In the genomic region with DNA sequence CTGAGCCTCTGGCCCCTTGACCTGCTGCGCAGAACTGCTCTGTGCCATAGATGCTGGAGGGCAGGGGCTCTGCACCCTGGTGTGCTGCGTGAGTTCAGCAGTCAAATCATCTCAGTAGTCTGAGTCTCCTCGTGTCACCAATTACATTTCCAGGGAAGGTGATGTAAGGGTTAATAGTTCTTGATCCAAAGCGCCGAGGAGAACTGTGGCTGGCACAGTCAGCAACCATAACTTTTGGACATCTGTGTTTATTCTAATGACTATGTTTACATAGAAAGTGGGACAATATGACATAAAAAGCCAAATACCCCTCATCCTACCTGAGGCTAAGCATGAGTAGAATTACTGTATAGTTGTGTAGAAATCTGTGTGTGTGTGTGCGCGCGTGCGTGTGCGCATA, we compare ENCODE assay signal across 18 mouse cellular contexts. TPM values are rescaled to one million over a fixed set of nuclear protein-coding genes. Genes with fewer than 3 reads are reported as not detected.
DNase-seq lines count a peak whose midpoint lies in the region; ATAC-seq and TF ChIP-seq lines count a peak whose summit lies in the region.
"Had no signal": no experiment of that assay in that cellular context is flagged by ENCODE, and none has a peak within 500 bp of the region (broad histone marks: within the 10 kb centered on the region; RNA-seq: fewer than 3 reads in every experiment).

No protein-coding gene starts in this region.

- H3K9me3 ChIP-seq in forebrain, embryonic 12.5 days = peaks cover 5% of the 10 kb centered on the region; the same call in 1 of the 2 replicates
- H3K9me3 ChIP-seq in forebrain, postnatal 0 days (ENCODE audit: low read length) = no peaks in the 10 kb centered on the region
- H3K9me3 ChIP-seq in embryonic facial prominence, embryonic 14.5 days (ENCODE audit: control insufficient read depth, low read length) = no peaks in the 10 kb centered on the region
- no peaks in the 10 kb centered on the region for H3K9me3 ChIP-seq in hindbrain, embryonic 15.5 days
- H3K9me3 ChIP-seq in neural tube, embryonic 14.5 days (ENCODE audit: control insufficient read depth, low read length) = no peaks in the 10 kb centered on the region
- H3K9me3 ChIP-seq: limb, embryonic 10.5 days; stomach, embryonic 15.5 days had no signal

- no peak overlapping the region for H3K4me2 ChIP-seq in forebrain, embryonic 12.5 days
- no peak overlapping the region for H3K4me2 ChIP-seq in forebrain, postnatal 0 days (ENCODE audit: low read depth)
- H3K4me2 ChIP-seq in embryonic facial prominence, embryonic 14.5 days (ENCODE audit: low read depth, low read length) = no peak overlapping the region
- peak overlapping the region; percentile 40 for H3K4me2 ChIP-seq in hindbrain, embryonic 15.5 days
- H3K4me2 ChIP-seq in neural tube, embryonic 14.5 days (ENCODE audit: low read depth, low read length) = peak overlapping the region; percentile 33
- H3K4me2 ChIP-seq: liver, embryonic 11.5 days; lung, embryonic 14.5 days; stomach, embryonic 15.5 days had no signal

- WGBS in forebrain, embryonic 12.5 days = 75% methylated on average over 10 of the region's 10 CpGs
- WGBS in forebrain, postnatal 0 days = 61% methylated on average over 10 of the region's 10 CpGs
- 65% methylated on average over 10 of the region's 10 CpGs for WGBS in embryonic facial prominence, embryonic 14.5 days
- 61% methylated on average over 10 of the region's 10 CpGs for WGBS in hindbrain, embryonic 15.5 days
- WGBS in neural tube, embryonic 14.5 days = 69% methylated on average over 10 of the region's 10 CpGs
- WGBS in lung, adult 2 months = 80% methylated on average over 10 of the region's 10 CpGs

- ATAC-seq in forebrain, embryonic 12.5 days (ENCODE audit: low FRiP score) = no peak
- ATAC-seq in forebrain, postnatal 0 days = no peak
- ATAC-seq in embryonic facial prominence, embryonic 14.5 days (ENCODE audit: low read depth) = no peak
- no peak for ATAC-seq in hindbrain, embryonic 15.5 days (ENCODE audit: low FRiP score, low read depth)
- no peak for ATAC-seq in neural tube, embryonic 14.5 days (ENCODE audit: low read depth)

- H3K9ac ChIP-seq in forebrain, embryonic 12.5 days = no peak overlapping the region
- no peak overlapping the region for H3K9ac ChIP-seq in forebrain, postnatal 0 days
- H3K9ac ChIP-seq in embryonic facial prominence, embryonic 14.5 days (ENCODE audit: low read depth, low read length) = no peak overlapping the region
- H3K9ac ChIP-seq in hindbrain, embryonic 15.5 days = 0 out of 2 replicates have a peak overlapping the region, but pooled peaks have one; percentile 7
- H3K9ac ChIP-seq in neural tube, embryonic 14.5 days (replicated peaks; ENCODE audit: low read depth, low read length) = no peak overlapping the region; the same call in 1 of the 2 replicates
- H3K9ac ChIP-seq: lung, embryonic 14.5 days; stomach, embryonic 15.5 days had no signal

- no peak overlapping the region for H3K4me3 ChIP-seq in forebrain, embryonic 12.5 days (replicated peaks)
- H3K4me3 ChIP-seq in forebrain, postnatal 0 days (ENCODE audit: low read depth, low read length) = no peak overlapping the region
- H3K4me3 ChIP-seq in embryonic facial prominence, embryonic 14.5 days (ENCODE audit: low read depth, low read length) = no peak overlapping the region
- no peak overlapping the region; the same call in 1 of the 2 replicates for H3K4me3 ChIP-seq in hindbrain, embryonic 15.5 days
- H3K4me3 ChIP-seq in neural tube, embryonic 14.5 days (ENCODE audit: low read depth, low read length) = no peak overlapping the region
- H3K4me3 ChIP-seq in lung, adult 2 months (replicated peaks; ENCODE audit: extremely low read depth, low read depth, low read length) = no peak overlapping the region
- H3K4me3 ChIP-seq: left cerebral cortex, adult 2 months; limb, embryonic 10.5 days; stomach, embryonic 15.5 days had no signal

- TF ChIP-seq CTCF in forebrain, postnatal 0 days (IDR thresholded peaks at IDR 0.05; ENCODE audit: low read depth) = no peak
- no peak for TF ChIP-seq CTCF in lung, adult 2 months (IDR thresholded peaks at IDR 0.05; ENCODE audit: insufficient read depth, low read length)

- no peak for DNase-seq in forebrain, postnatal 0 days
- no peak for DNase-seq in embryonic facial prominence, embryonic 14.5 days (ENCODE audit: low spot score)
- DNase-seq in urinary bladder, adult 2 months (ENCODE audit: low spot score) = no peak
- DNase-seq in lung, adult 2 months = no peak
- no peak for DNase-seq in adrenal gland, adult 18-20 months (ENCODE audit: low spot score in 2 of 2)
- DNase-seq: heart, adult 11 months; kidney, postnatal 25 days; lung, embryonic 14.5 days; thymus, adult 2 months had no signal

- no peaks in the 10 kb centered on the region for H3K36me3 ChIP-seq in forebrain, embryonic 12.5 days (replicated peaks)
- H3K36me3 ChIP-seq in forebrain, postnatal 0 days (ENCODE audit: insufficient read depth) = peaks cover 6% of the 10 kb centered on the region; the same call in 1 of the 2 replicates
- H3K36me3 ChIP-seq in embryonic facial prominence, embryonic 14.5 days (ENCODE audit: control insufficient read depth, insufficient read depth, low read length) = peaks cover 3% of the 10 kb centered on the region; the same call in 1 of the 2 replicates
- H3K36me3 ChIP-seq in hindbrain, embryonic 15.5 days = no peaks in the 10 kb centered on the region
- no peaks in the 10 kb centered on the region for H3K36me3 ChIP-seq in neural tube, embryonic 14.5 days (ENCODE audit: control insufficient read depth, insufficient read depth, low read length)
- H3K36me3 ChIP-seq: stomach, embryonic 15.5 days had no signal

- H3K27ac ChIP-seq in forebrain, embryonic 12.5 days = 0 out of 2 replicates have a peak overlapping the region, but pooled peaks have one; percentile 25
- no peak overlapping the region for H3K27ac ChIP-seq in forebrain, postnatal 0 days (ENCODE audit: low read depth, low read length)
- peak overlapping the region; percentile 1; the same call in 1 of the 2 replicates for H3K27ac ChIP-seq in embryonic facial prominence, embryonic 14.5 days (replicated peaks; ENCODE audit: low read depth, low read length)
- peak overlapping the region; percentile 28 for H3K27ac ChIP-seq in hindbrain, embryonic 15.5 days (replicated peaks)
- H3K27ac ChIP-seq in neural tube, embryonic 14.5 days (ENCODE audit: low read depth, low read length) = peak overlapping the region; percentile 61; the same call in 1 of the 2 replicates
- H3K27ac ChIP-seq: left cerebral cortex, adult 2 months; macrophage; stomach, embryonic 15.5 days had no signal

- peaks cover 18% of the 10 kb centered on the region for H3K27me3 ChIP-seq in forebrain, embryonic 12.5 days
- H3K27me3 ChIP-seq in forebrain, postnatal 0 days (ENCODE audit: insufficient read depth, low read length) = 0 out of 2 replicates have a peak, but pooled peaks cover 3% of the 10 kb centered on the region
- H3K27me3 ChIP-seq in embryonic facial prominence, embryonic 14.5 days (replicated peaks; ENCODE audit: control insufficient read depth, insufficient read depth, low read length) = no peaks in the 10 kb centered on the region
- no peaks in the 10 kb centered on the region for H3K27me3 ChIP-seq in hindbrain, embryonic 15.5 days
- H3K27me3 ChIP-seq in neural tube, embryonic 14.5 days (ENCODE audit: control insufficient read depth, insufficient read depth, low read length) = no peaks in the 10 kb centered on the region
- H3K27me3 ChIP-seq: CH12.LX had no signal

- peaks cover 39% of the 10 kb centered on the region for H3K4me1 ChIP-seq in forebrain, embryonic 12.5 days
- H3K4me1 ChIP-seq in forebrain, postnatal 0 days (ENCODE audit: insufficient read depth) = peaks cover 14% of the 10 kb centered on the region
- H3K4me1 ChIP-seq in embryonic facial prominence, embryonic 14.5 days (ENCODE audit: control insufficient read depth, insufficient read depth, low read length) = peaks cover 16% of the 10 kb centered on the region
- H3K4me1 ChIP-seq in hindbrain, embryonic 15.5 days (replicated peaks) = peaks cover 68% of the 10 kb centered on the region
- peaks cover 31% of the 10 kb centered on the region for H3K4me1 ChIP-seq in neural tube, embryonic 14.5 days (ENCODE audit: control insufficient read depth, insufficient read depth, low read length)
- peaks cover 25% of the 10 kb centered on the region for H3K4me1 ChIP-seq in lung, adult 2 months (ENCODE audit: control insufficient read depth, insufficient read depth, low read length)

- no peak for TF ChIP-seq POLR2A in lung, adult 2 months (IDR thresholded peaks at IDR 0.05; ENCODE audit: borderline replicate concordance, extremely low read depth, low read depth, low read length)

RNA-seq across cellular contexts. Expression of gene Trim62, which starts 3.6 kb away (rescaled TPM):
- polyA plus RNA-seq in forebrain, embryonic 12.5 days (2016; fragmentation: Nextera tagmentation; extraction: Ambion mirVana) = 12.5 and 12.6 TPM in 2 replicates
- 10.9 and 15.7 TPM in 2 replicates for total RNA-seq in forebrain, postnatal 0 days (2014; rRNA removed)
- polyA plus RNA-seq in forebrain, postnatal 0 days (2015; fragmentation: Nextera tagmentation; extraction: Ambion mirVana) = 15.5 and 20.4 TPM in 2 replicates
- 8.8 and 9.2 TPM in 2 replicates for polyA plus RNA-seq in embryonic facial prominence, embryonic 14.5 days (2014; fragmentation: Nextera tagmentation; extraction: Ambion mirVana)
- polyA plus RNA-seq in hindbrain, embryonic 15.5 days (2015; fragmentation: Nextera tagmentation; extraction: Ambion mirVana) = 24.6 and 28.4 TPM in 2 replicates
- polyA plus RNA-seq in neural tube, embryonic 14.5 days (2014; fragmentation: Nextera tagmentation; extraction: Ambion mirVana) = 28.8 and 31.1 TPM in 2 replicates
- polyA plus RNA-seq in urinary bladder, adult 2 months (2012; rRNA removed) = 23.4 and 30.0 TPM in 2 replicates
- polyA plus RNA-seq in lung, adult 2 months (2012; rRNA removed) = 18.6 and 19.7 TPM in 2 replicates
- 1 to 10 TPM; 4.5 to 8.8 TPM for total RNA-seq in adrenal gland, adult 18-20 months (2021)

Comparison
In these comparisons a context has a peak if more than half of its experiments do, and no peak if none do; other contexts are left out.
1. H3K4me2 ChIP-seq: peak in hindbrain, embryonic 15.5 days (single experiment) and neural tube, embryonic 14.5 days (single experiment); none in forebrain, embryonic 12.5 days (single experiment), forebrain, postnatal 0 days (single experiment) and embryonic facial prominence, embryonic 14.5 days (single experiment).